Mouse (Mus musculus): ENCODE results near the gene Htra3.

The Htra3 gene

DNA sequence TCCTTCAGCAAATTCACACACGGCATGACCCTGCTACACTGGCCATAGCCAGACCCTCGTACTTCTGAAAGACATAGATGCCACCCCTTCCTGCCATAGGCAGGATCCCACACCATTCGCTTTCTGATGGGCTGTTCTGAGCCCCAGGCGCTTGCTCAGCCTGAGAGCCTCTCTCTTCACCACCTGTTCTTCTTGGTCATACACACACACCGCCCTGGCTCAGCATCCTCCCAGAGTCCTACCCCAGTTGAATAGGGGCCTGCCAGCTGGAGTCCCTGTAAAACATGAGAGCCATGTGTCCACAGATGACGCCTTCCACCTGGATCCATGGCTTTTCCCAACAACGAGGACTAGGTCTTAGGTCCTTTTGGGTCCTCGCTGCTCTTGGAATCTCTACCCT is 66.9 kb downstream of the Htra3 start:
- DNase-seq (ENCODE audit: low read depth): no peak

DNA sequence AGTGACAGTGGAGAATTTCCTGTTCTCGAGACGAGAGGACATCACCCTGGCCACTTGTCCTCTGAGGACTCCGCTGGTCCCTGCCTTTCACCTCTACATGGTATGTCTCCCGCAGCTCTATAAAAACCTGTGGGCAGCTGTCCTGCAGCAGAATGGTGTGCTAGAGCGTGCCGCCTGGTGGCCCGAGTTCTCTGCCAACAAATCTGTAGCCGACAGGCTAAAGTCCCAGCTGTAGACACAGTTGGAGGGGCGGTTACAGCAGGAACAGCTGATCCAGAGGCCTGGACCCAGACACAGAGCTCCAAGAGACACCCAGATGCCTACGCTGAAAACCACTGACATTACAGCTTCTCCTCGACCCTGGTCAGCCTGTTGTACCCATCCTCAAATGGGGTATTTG is 67.7 kb downstream of the Htra3 start:
- no peak for DNase-seq (ENCODE audit: low read depth)

DNA sequence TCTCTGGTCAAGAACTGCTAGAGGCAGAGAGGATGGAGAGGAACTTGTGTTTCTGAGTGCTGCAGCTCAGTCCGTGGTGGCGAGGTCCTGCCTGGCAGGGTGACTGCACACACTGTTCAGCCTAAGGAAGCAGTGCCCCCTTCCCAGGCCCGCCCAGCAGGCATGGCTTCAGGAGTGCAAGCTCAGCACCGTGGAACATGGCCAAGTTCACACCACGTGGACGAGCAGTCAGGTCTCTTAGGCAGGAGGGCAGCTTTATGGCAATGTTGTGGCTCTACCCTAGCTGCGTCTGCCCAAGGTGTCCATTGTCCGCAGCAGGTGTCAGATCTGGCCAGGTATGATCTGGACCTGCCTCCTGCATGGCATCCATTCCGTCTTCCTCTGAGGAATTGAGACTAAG is 68.4 kb downstream of the Htra3 start:
- DNase-seq (ENCODE audit: low read depth): no peak

DNA sequence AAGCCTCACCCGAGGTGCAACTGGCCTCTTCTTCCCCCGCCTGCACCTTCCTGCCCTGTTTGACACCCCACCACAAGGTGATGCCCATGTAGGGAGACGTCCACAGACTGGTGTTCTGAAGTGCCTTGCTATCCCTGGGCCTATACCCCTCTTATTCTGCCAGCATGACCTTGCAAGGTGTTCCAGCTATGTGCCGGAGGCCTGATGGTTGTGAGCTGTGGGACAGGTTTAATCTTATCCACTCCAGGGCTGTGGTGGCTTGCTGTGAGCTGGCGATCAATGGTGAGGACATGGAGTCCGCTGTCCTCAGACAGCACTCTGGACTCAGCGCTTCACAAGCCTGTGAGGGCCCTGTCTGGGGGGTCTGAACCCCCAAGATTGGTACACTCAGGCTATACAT is 69.2 kb downstream of the Htra3 start:
- no peak for DNase-seq (ENCODE audit: low read depth)

DNA sequence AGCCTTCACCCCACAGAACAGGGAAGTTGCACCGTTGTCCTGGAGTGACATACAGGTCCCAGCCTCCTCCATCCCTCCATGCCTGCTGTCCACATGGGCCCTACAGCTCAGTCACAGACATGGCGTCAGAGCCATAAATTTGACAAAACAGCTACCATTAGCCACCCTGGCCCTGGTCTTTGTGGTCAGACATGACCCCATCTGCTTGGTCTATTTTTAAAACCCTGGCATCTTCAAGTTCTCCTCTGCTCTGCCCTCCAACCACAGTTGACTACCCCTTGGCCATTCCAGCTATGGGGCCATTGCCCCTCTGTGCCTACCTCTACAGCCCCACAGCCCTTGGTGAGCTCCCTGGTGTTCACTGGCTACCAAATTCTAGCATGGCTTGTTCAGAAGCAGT is 69.6 kb downstream of the Htra3 start:
- no peak for DNase-seq (ENCODE audit: low read depth)

DNA sequence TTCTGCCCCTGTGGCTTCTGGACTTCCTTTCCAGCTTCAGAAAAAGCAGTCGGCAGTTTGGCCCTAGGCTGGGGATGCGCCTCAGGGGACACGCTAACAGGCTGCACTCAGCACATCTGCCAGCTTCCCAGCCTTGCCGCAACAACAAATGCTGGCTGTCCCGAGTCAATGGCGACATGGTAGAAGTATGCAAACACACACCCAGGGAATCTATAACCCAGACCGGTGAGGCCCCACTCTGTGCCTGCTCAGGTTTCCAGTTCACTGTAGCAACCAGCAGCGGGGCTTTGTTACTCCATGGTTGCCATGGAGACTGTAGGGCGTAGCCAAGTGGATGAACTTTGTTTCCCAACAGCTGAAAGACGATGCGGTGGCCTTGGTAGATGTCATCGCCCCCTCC is 70.2 kb downstream of the Htra3 start:
- peak; percentile 69 for DNase-seq (ENCODE audit: low read depth)

DNA sequence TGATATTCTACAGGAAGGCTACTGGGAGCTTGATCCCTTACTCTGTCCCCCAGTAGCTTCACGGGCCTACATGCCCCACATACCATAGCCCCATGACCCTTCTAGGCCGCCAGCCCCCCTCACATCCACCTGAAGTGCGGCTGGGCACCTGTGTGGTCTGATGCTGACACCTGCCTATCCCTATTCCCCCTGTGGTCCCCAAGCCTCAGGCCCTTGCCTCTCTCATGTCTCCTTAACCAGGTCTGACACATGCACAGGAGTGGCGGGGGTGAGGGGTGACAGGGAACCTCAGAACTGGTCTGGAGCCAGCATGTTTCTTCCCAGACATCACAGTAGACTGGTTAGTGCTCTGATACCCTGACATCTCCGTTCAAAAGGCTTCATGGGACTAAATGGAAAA is 71.0 kb downstream of the Htra3 start:
- no peak for DNase-seq (ENCODE audit: low read depth)

DNA sequence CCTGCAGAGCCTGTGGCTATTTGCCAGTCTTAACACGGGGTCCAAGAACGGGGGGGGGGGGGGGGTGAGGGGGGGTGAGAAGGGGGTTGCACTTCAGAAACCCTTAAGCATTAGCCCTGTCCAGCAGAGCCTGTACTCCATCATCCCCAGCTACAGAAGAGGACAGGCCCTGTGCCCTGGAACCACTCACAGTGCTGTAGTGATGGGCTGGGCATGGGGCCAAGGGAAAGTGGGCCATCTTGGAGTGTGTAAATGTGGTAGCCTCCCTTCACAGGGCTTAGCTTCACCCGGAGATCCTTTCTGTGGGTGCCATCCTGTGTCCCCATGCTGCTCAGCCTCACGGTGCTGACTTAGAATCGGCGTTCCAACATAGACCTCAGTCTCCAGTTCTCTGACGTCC is 71.8 kb downstream of the Htra3 start:
- DNase-seq (ENCODE audit: low read depth): no peak

DNA sequence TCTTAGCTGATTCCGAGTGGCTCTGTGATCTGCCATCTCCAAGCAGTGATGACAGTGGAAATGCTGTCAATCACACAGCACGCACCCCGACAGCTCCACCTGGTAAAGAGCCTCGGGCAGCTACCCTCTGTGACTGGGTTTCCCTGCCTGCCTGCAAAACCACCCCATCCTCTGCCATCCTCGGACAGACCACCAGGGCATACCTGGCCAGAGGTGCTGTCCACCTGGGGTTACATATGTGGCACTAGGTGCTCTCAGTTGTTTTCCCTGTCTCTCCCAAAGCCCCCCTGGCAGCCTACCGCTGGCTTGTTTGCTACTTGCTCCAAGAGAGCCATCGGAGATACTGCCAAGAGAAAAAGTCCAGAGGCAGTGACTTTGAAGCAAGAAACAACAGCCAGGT is 72.8 kb downstream of the Htra3 start:
- DNase-seq (ENCODE audit: low read depth): no peak

DNA sequence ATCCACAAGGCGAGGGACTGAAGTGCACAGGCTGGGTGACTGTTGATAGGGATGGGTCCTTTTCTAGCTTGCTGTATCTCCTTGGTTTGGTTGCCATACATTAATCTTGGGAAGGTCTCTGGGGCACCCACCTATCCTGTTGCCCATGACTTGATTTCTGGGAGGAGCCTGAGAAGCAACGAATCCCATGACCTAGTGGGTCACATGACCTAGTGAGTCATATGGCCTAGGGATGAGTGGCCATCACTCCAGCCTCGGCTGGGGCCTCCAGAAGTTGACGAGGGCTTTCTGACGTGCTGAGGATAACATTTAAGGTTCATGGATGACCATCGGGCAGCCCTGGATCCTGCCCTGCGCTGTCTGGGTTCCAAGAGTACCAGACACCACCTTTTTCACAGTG is 74.2 kb downstream of the Htra3 start:
- DNase-seq (ENCODE audit: low read depth): no peak
